Mouse (Mus musculus): ENCODE data around the gene Nr2e1.

Gene Nr2e1

GRCm38 (mm10) chr10:42587961-42588750 is 4.7 kb upstream of the Nr2e1 start:
- no peak for DNase-seq

GRCm38 (mm10) chr10:42585596-42586305 is 2.3 kb upstream of the Nr2e1 start:
- DNase-seq, result no peak

- no peak for DNase-seq
Measured at GRCm38 (mm10) chr10:42585156-42585555, 1.7 kb upstream of the Nr2e1 start.

- DNase-seq, result no peak
Measured at GRCm38 (mm10) chr10:42584436-42584983, 1.1 kb upstream of the Nr2e1 start.

GRCm38 (mm10) chr10:42583902-42584435 is 537 bp upstream of the Nr2e1 start:
- DNase-seq, result no peak

GRCm38 (mm10) chr10:42582566-42583110 is 794 bp downstream of the Nr2e1 start:
- DNase-seq, result peak in 1 of 2 experiments; percentile 27

- DNase-seq, result no peak
Measured at GRCm38 (mm10) chr10:42581694-42582565, 1.5 kb downstream of the Nr2e1 start.

- DNase-seq, result no peak
Measured at GRCm38 (mm10) chr10:42580951-42581277, 2.5 kb downstream of the Nr2e1 start.

- DNase-seq, result no peak
Measured at GRCm38 (mm10) chr10:42580131-42580950, 3.1 kb downstream of the Nr2e1 start.

GRCm38 (mm10) chr10:42579475-42580130 is 3.8 kb downstream of the Nr2e1 start:
- no peak for DNase-seq

GRCm38 (mm10) chr10:42578698-42579474 is 4.5 kb downstream of the Nr2e1 start:
- DNase-seq, result no peak

GRCm38 (mm10) chr10:42578281-42578675 is 5.2 kb downstream of the Nr2e1 start:
- no peak for DNase-seq

GRCm38 (mm10) chr10:42577525-42578280 is 5.7 kb downstream of the Nr2e1 start:
- no peak for DNase-seq

- DNase-seq, result no peak
Measured at GRCm38 (mm10) chr10:42574639-42575038, 8.8 kb downstream of the Nr2e1 start.

GRCm38 (mm10) chr10:42572971-42573370 is 10.5 kb downstream of the Nr2e1 start:
- no peak for DNase-seq

GRCm38 (mm10) chr10:42572567-42572966 is 10.9 kb downstream of the Nr2e1 start:
- DNase-seq, result no peak

GRCm38 (mm10) chr10:42562272-42562671 is 21.2 kb downstream of the Nr2e1 start:
- DNase-seq, result peak; percentile 11 to 48

GRCm38 (mm10) chr10:42559581-42560200 is 23.7 kb downstream of the Nr2e1 start:
- DNase-seq, result no peak

GRCm38 (mm10) chr10:42546507-42546906 is 36.9 kb downstream of the Nr2e1 start:
- DNase-seq, result no peak

Data from kidney, postnatal 36 days (tissue).